Mouse (Mus musculus) G1E (cell line): ENCODE measurements at regions not wholly inside any gene's neighbourhood (a gene's known extent, or its start where the extent isn't known, plus 50 kb on each side); places are given as distances from the start of the nearest gene placed in this dataset.
"Not testable (repeated sequence)": the region's sequence is repeated elsewhere in the genome, so short reads cannot be mapped to it uniquely, and the experiment has no call there.

Experiments used
- ATAC-seq: 2 replicates; pipeline ENCODE4 v1.8.0; 2016; ENCODE audit warnings: mild to moderate bottlenecking; ENCODE audit not compliant: insufficient number of reproducible peaks, poor library complexity, low FRiP score, severe bottlenecking; ENCODE audit errors: extremely low read depth
- DNase-seq: peaks from one replicate; pipeline ENCODE4 v3.0.0; 2012; ENCODE audit warnings: low spot score
- H3K27me3 ChIP-seq: 2 replicates; pipeline ENCODE4 v1.6.1; 2012; ENCODE audit warnings: mild to moderate bottlenecking, low read length, inconsistent platforms; ENCODE audit not compliant: insufficient read depth
- H3K36me3 ChIP-seq: replicated peaks from 2 replicates; pipeline ENCODE3; 2012; ENCODE audit warnings: mild to moderate bottlenecking, inconsistent platforms
- H3K4me1 ChIP-seq: 2 replicates; pipeline ENCODE4 v1.6.1; 2012; ENCODE audit warnings: low read depth, low read length, inconsistent platforms, mixed read lengths; ENCODE audit not compliant: insufficient read depth
- H3K4me3 ChIP-seq: 2 replicates; pipeline ENCODE4 v1.5.1; 2012; ENCODE audit warnings: low read depth, mild to moderate bottlenecking, inconsistent platforms, low read length, moderate library complexity, mixed read lengths
- H3K9me3 ChIP-seq: replicated peaks from 2 replicates; pipeline ENCODE4 v1.6.1; 2012; ENCODE audit warnings: inconsistent platforms
- CTCF ChIP-seq: IDR thresholded peaks from 2 replicates; pipeline ENCODE4 v1.5.1; 2012; ENCODE audit warnings: low read depth, low read length, inconsistent platforms, mixed read lengths
- GATA1 ChIP-seq: IDR thresholded peaks from 2 replicates; pipeline ENCODE4 v1.6.1; 2012; ENCODE audit warnings: borderline replicate concordance, low read length, inconsistent platforms, mixed read lengths
- GATA2 ChIP-seq: IDR thresholded peaks from 2 replicates; pipeline ENCODE4 v1.6.1; 2012; ENCODE audit warnings: low read depth, low read length, inconsistent platforms, borderline replicate concordance
- POLR2AphosphoS5 ChIP-seq: IDR thresholded peaks from 2 replicates; pipeline ENCODE4 v1.6.1; 2012; ENCODE audit warnings: low read depth, low read length, inconsistent platforms; ENCODE audit not compliant: insufficient replicate concordance
- TAL1 ChIP-seq: conservative IDR thresholded peaks from 2 replicates; pipeline ENCODE4 v1.6.1; 2012; ENCODE audit warnings: low read depth, low read length, inconsistent platforms, mixed read lengths

GRCm38 (mm10) chr15:62258611-62259010, 1335.8 kb upstream of the A1bg start:
- Histone ChIP-seq H3K4me3 (no peak overlapping the region), H3K4me1 (no peaks in the 10 kb centered on the region; the same call in 1 of the 2 replicates), H3K36me3 (no peaks in the 10 kb centered on the region), H3K27me3 (peaks cover 7% of the 10 kb centered on the region), H3K9me3 (no peaks in the 10 kb centered on the region)
- ATAC-seq: no peak
- DNase-seq: no peak
- TF ChIP-seq CTCF: no peak
- no peak for TF ChIP-seq GATA1

GRCm38 (mm10) chr15:62257955-62258354, 1335.1 kb upstream of the A1bg start:
- Histone ChIP-seq H3K4me3 (no peak overlapping the region), H3K4me1 (no peaks in the 10 kb centered on the region; the same call in 1 of the 2 replicates), H3K27me3 (peaks cover 4% of the 10 kb centered on the region; the same call in 1 of the 2 replicates), H3K9me3 (no peaks in the 10 kb centered on the region), H3K36me3 (no peaks in the 10 kb centered on the region)
- DNase-seq (no peak), ATAC-seq (no peak)
- no peak for TF ChIP-seq GATA2
- no peak for TF ChIP-seq POLR2AphosphoS5
- no peak for TF ChIP-seq CTCF
- TF ChIP-seq TAL1: no peak
- no peak for TF ChIP-seq GATA1

GRCm38 (mm10) chr15:62257110-62257667, 1334.4 kb upstream of the A1bg start:
- H3K4me1 ChIP-seq: no peaks in the 10 kb centered on the region; the same call in 1 of the 2 replicates
- ATAC-seq (no peak), DNase-seq (no peak)
- H3K27me3 ChIP-seq: no peaks in the 10 kb centered on the region
- no peaks in the 10 kb centered on the region for H3K36me3 ChIP-seq
- H3K9me3 ChIP-seq: no peaks in the 10 kb centered on the region
- TF ChIP-seq GATA2 (no peak), TAL1 (no peak), GATA1 (no peak), CTCF (no peak), POLR2AphosphoS5 (no peak)
- H3K4me3 ChIP-seq: no peak overlapping the region

- peaks cover 2% of the 10 kb centered on the region for H3K36me3 ChIP-seq
- DNase-seq (no peak), ATAC-seq (no peak)
- no peaks in the 10 kb centered on the region for H3K9me3 ChIP-seq
- H3K27me3 ChIP-seq: no peaks in the 10 kb centered on the region
- H3K4me1 ChIP-seq: no peaks in the 10 kb centered on the region; the same call in 1 of the 2 replicates
- H3K4me3 ChIP-seq: no peak overlapping the region
- TF ChIP-seq POLR2AphosphoS5: no peak
- TF ChIP-seq GATA2: no peak
- TF ChIP-seq CTCF: no peak
Observed at GRCm38 (mm10) chr15:62255571-62255970, 1332.8 kb upstream of the A1bg start.

GRCm38 (mm10) chr15:62253724-62254123, 1330.9 kb upstream of the A1bg start:
- H3K4me1 ChIP-seq: no peaks in the 10 kb centered on the region; the same call in 1 of the 2 replicates

GRCm38 (mm10) chr15:62252078-62252833, 1329.4 kb upstream of the A1bg start:
- DNase-seq, H3K4me3 ChIP-seq, H3K4me1 ChIP-seq, H3K9me3 ChIP-seq, ATAC-seq, H3K27me3 ChIP-seq, H3K36me3 ChIP-seq: not testable (repeated sequence)

More at GRCm38 (mm10) chr15:62253724-62254123, 1330.9 kb upstream of the A1bg start:
- no peaks in the 10 kb centered on the region for H3K27me3 ChIP-seq
- TF ChIP-seq CTCF (no peak), GATA1 (no peak), GATA2 (no peak), TAL1 (no peak), POLR2AphosphoS5 (no peak)
- H3K36me3 ChIP-seq: peaks cover 2% of the 10 kb centered on the region
- H3K4me3 ChIP-seq: no peak overlapping the region
- H3K9me3 ChIP-seq: no peaks in the 10 kb centered on the region
- no peak for ATAC-seq
- no peak for DNase-seq
